Comparison of ENCODE assay signal across 15 mouse cellular contexts in genomic region chr3:149041188-149041587, GRCm38 (mm10).
"Had no signal": no experiment of that assay in that cellular context is flagged by ENCODE, and none has a peak within 500 bp of the region (broad histone marks: within the 10 kb centered on the region; RNA-seq: fewer than 3 reads in every experiment).

No protein-coding gene starts in this region.

- H3K9ac ChIP-seq: neural tube, embryonic 15.5 days; stomach, embryonic 15.5 days had no signal

- DNase-seq: retina, postnatal 1 day; right cerebral cortex, adult 18-20 months; right cerebral cortex, postnatal 14 days; right cerebral cortex, postnatal 25 days; right cerebral cortex, postnatal 4 days; spleen, adult 18-20 months; thymus, adult 18-20 months; thymus, adult 2 months; thymus, postnatal 14 days; thymus, postnatal 25 days; thymus, postnatal 36 days; thymus, postnatal 4 days had no signal

- H3K27me3 ChIP-seq: neural tube, embryonic 15.5 days; stomach, embryonic 15.5 days had no signal

- H3K36me3 ChIP-seq: neural tube, embryonic 15.5 days; stomach, embryonic 15.5 days had no signal

- H3K4me2 ChIP-seq: neural tube, embryonic 15.5 days; stomach, embryonic 15.5 days had no signal

- H3K4me3 ChIP-seq: neural tube, embryonic 15.5 days; stomach, embryonic 15.5 days had no signal

- H3K27ac ChIP-seq: neural tube, embryonic 15.5 days; stomach, embryonic 15.5 days; stomach, postnatal 0 days had no signal

- H3K9me3 ChIP-seq: neural tube, embryonic 15.5 days; stomach, embryonic 15.5 days had no signal
